Mouse (Mus musculus) bone marrow macrophage, adult 2 months (primary cell): ENCODE data around the gene Rere.

Experiments used
- CTCF ChIP-seq: IDR thresholded peaks from 2 replicates; pipeline ENCODE4 v1.5.1; 2012; ENCODE audit warnings: low read depth, mild to moderate bottlenecking, low read length, moderate library complexity
- POLR2A ChIP-seq: IDR thresholded peaks from 2 replicates; pipeline ENCODE4 v1.6.1; 2012; ENCODE audit warnings: mild to moderate bottlenecking, low read depth, low read length, borderline replicate concordance

GRCm38 (mm10) chr4:150615251-150616028 is 334.0 kb downstream of the Rere start:
- no peak for TF ChIP-seq POLR2A
- TF ChIP-seq CTCF, result no peak
